Mouse (Mus musculus) CH12.LX (cell line): ENCODE measurements at regions not wholly inside any gene's neighbourhood (a gene's known extent, or its start where the extent isn't known, plus 50 kb on each side); places are given as distances from the start of the nearest gene placed in this dataset.

Experiments
- CTCF ChIP-seq, 2 experiments: IDR thresholded peaks in 1 of 2; conservative IDR thresholded peaks in 1 of 2; 2 replicates each; pipeline ENCODE4 v1.5.1; 2011 to 2012; ENCODE audit warnings: low read depth in 2 of 2, low read length in 2 of 2, improper control_type of control experiment in 1 of 2, inconsistent platforms in 1 of 2, mild to moderate bottlenecking in 1 of 2, moderate library complexity in 1 of 2
- EP300 ChIP-seq: IDR thresholded peaks from 2 replicates; pipeline ENCODE4 v1.6.1; 2011; ENCODE audit warnings: low read length, improper control_type of control experiment
- JUND ChIP-seq: conservative IDR thresholded peaks from 2 replicates; pipeline ENCODE4 v1.6.1; 2011; ENCODE audit warnings: low read depth, low read length, improper control_type of control experiment
- POLR2A ChIP-seq: IDR thresholded peaks from 2 replicates; pipeline ENCODE4 v1.6.1; 2011; ENCODE audit warnings: low read depth, mild to moderate bottlenecking, improper control_type of control experiment, low read length
- USF1 ChIP-seq: IDR thresholded peaks from 2 replicates; pipeline ENCODE4 v1.6.1; 2014; ENCODE audit warnings: low read depth, mild to moderate bottlenecking, inconsistent platforms, low read length, improper control_type of control experiment
- ZC3H11A ChIP-seq: IDR thresholded peaks from 2 replicates; pipeline ENCODE4 v1.6.1; 2012; ENCODE audit warnings: low read depth, mild to moderate bottlenecking, inconsistent platforms, low read length, improper control_type of control experiment
- ZMIZ1 ChIP-seq: IDR thresholded peaks from 2 replicates; pipeline ENCODE4 v1.6.1; 2012; ENCODE audit warnings: low read depth, mild to moderate bottlenecking, inconsistent platforms, low read length, improper control_type of control experiment

DNA sequence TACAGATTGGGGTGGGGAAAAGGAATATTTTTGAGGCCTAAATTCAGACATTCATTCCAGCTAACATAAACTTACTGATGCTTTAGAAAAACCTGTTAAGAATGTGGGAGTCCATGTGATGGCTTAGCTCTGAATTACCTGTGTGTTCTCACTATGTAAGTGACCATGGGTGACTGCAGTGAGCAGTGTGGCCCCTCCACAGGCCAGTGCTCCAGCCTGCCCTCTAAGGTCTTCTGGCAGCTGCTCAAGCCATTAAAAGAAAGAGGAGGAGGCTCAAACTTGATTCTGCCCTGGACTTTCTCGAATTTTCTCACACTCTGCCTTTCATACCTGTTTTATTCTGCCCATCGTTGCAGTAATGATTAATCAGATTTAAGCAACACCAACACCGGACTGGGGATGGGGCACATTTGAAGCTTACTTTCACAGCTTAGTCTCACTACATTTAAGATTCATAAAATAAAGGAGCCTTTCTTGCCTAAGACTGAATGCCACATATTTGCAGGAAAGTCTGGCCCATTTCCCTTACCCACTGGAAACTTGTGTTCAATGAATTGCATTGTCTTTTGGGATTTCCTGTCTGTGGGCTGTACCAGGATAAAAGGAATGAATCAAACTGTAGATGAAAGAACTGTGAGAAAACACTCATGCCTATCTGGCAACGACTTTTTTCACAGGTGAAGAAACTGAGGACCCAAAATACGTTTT is 220.0 kb downstream of the Mpdz start:
- TF ChIP-seq EP300 (no peak), POLR2A (no peak), CTCF (conservative IDR thresholded peaks at IDR 0.05 in 1 of 2, IDR thresholded peaks at IDR 0.05 in 1 of 2; ENCODE audit: low read depth in 2 of 2, low read length in 2 of 2) (no peak), ZC3H11A (no peak), USF1 (no peak), JUND (no peak), ZMIZ1 (no peak)
